Mouse (Mus musculus): Measurements from ENCODE around the gene Cenpp. TPM values are rescaled to one million over a fixed set of nuclear protein-coding genes. Genes with fewer than 3 reads are reported as not detected.
A peak's percentile ranks its signal among the peaks of the same experiment; 100 is the strongest.

Cenpp gene
- polyA plus RNA-seq, 1 experiment from 2014 or later, result 34.2 TPM

DNA sequence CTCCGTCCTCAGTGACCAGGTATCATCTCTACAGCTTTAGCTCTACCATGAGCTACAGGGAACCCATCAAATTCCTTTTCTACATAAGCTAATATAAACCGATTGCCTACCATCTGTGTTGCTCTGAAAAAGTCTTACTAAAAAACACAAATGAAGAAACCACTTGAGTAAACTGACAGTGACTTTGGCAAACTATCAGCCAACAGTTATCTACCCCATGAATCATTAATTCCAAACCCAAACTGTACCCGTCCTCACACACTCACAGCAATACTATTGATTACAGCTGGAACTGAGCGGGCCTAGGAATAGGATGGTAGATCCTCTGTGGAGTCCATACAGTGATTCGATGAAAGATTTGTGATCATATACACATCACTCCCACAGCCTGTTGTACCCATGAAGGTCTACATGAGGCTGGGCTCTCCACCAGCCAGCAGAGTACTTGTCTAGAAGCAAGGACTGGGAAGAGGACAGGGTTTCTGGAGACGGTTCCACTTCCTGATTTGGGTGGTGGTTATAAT lies 173.7 kb downstream of the Cenpp start:
- no peak overlapping the region for H3K27ac ChIP-seq (ENCODE audit: low read depth, low read length)
- H3K9me3 ChIP-seq (ENCODE audit: control insufficient read depth, low read length), result no peaks in the 10 kb centered on the region
- no peak for DNase-seq (ENCODE audit: low spot score)
- no peak overlapping the region for H3K9ac ChIP-seq (ENCODE audit: low read depth, low read length)
- ATAC-seq (ENCODE audit: low FRiP score), result no peak
- no peak overlapping the region for H3K4me2 ChIP-seq (replicated peaks; ENCODE audit: low read depth, low read length)
- 94% methylated on average over 6 of the region's 6 CpGs for WGBS
- no peaks in the 10 kb centered on the region for H3K4me1 ChIP-seq (replicated peaks; ENCODE audit: control insufficient read depth, insufficient read depth, low read length)
- H3K27me3 ChIP-seq (ENCODE audit: control insufficient read depth, insufficient read depth, low read length), result no peaks in the 10 kb centered on the region
- H3K4me3 ChIP-seq (ENCODE audit: low read depth, low read length), result no peak overlapping the region
- no peaks in the 10 kb centered on the region for H3K36me3 ChIP-seq (ENCODE audit: control insufficient read depth, insufficient read depth, low read length)

DNA sequence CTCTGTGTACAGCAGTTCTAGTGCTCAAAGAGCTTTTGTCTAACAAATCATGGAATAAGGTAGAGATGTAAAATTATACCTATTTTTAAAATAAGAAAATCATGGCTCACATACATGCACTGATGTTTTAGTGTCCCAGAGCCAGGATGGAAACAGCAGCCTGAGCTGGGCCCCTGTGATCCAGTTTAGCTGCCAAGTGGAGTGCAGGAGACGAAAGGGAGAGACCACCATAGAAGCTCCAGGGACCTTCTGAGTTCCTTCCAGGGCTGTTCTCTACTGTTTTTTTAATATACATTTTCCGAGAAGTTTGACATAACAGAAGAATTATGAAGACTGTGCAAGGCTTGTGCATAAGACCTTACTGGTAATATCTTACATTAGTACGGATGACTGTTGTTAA lies 174.7 kb downstream of the Cenpp start:
- H3K4me1 ChIP-seq (replicated peaks; ENCODE audit: control insufficient read depth, insufficient read depth, low read length), result no peaks in the 10 kb centered on the region
- no peaks in the 10 kb centered on the region for H3K27me3 ChIP-seq (ENCODE audit: control insufficient read depth, insufficient read depth, low read length)
- H3K27ac ChIP-seq (ENCODE audit: low read depth, low read length), result no peak overlapping the region
- H3K4me3 ChIP-seq (ENCODE audit: low read depth, low read length), result no peak overlapping the region
- DNase-seq (ENCODE audit: low spot score) (no peak), ATAC-seq (ENCODE audit: low FRiP score) (no peak)
- no peak overlapping the region for H3K4me2 ChIP-seq (replicated peaks; ENCODE audit: low read depth, low read length)
- H3K36me3 ChIP-seq (ENCODE audit: control insufficient read depth, insufficient read depth, low read length), result no peaks in the 10 kb centered on the region
- no peaks in the 10 kb centered on the region for H3K9me3 ChIP-seq (ENCODE audit: control insufficient read depth, low read length)
- H3K9ac ChIP-seq (ENCODE audit: low read depth, low read length), result no peak overlapping the region
- WGBS, result 86% methylated on average over 3 of the region's 3 CpGs

- Histone ChIP-seq H3K9ac (ENCODE audit: low read depth, low read length) (no peak overlapping the region), H3K36me3 (ENCODE audit: control insufficient read depth, insufficient read depth, low read length) (no peaks in the 10 kb centered on the region), H3K9me3 (ENCODE audit: control insufficient read depth, low read length) (no peaks in the 10 kb centered on the region), H3K4me3 (ENCODE audit: low read depth, low read length) (no peak overlapping the region), H3K27me3 (ENCODE audit: control insufficient read depth, insufficient read depth, low read length) (no peaks in the 10 kb centered on the region), H3K4me1 (replicated peaks; ENCODE audit: control insufficient read depth, insufficient read depth, low read length) (no peaks in the 10 kb centered on the region), H3K4me2 (replicated peaks; ENCODE audit: low read depth, low read length) (no peak overlapping the region), H3K27ac (ENCODE audit: low read depth, low read length) (no peak overlapping the region)
- 93% methylated on average over 6 of the region's 6 CpGs for WGBS
- no peak for DNase-seq (ENCODE audit: low spot score)
- no peak for ATAC-seq (ENCODE audit: low FRiP score)
Observed at GRCm38 (mm10) chr13:49472676-49473005, 179.9 kb downstream of the Cenpp start.

DNA sequence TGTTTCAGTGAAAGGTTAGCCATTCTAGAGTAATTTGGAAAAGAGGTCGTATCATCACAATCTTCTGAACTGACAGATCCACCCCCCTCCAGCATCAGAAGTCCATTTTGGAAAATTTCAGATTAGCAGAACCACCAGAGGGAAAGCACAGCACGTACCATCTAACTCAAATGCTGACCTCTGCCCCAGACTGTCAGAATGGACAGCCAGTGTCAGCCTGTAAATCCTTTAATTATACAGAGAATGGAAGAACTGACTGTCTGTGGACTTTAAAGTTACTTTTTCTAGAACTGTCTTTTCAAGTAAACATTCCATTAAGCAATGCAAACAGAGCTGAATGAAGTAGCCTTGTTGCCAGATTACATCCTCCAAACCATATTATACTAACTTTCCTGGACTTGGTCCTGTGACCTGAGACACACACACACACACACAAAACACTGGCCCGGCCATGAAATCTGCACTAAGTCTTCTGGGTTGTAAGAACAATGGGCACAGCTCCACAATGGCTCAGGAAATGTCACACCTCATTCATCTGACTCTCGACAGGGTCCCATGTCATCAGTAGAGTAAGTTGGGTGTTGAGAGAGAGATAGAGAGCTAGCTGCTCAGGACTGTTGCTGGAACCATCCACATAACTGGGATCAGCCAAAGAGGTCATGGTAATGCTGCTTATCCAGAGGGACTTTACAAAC lies 180.5 kb downstream of the Cenpp start:
- H3K27ac ChIP-seq (ENCODE audit: low read depth, low read length), result no peak overlapping the region
- no peak for ATAC-seq (ENCODE audit: low FRiP score)
- no peaks in the 10 kb centered on the region for H3K4me1 ChIP-seq (replicated peaks; ENCODE audit: control insufficient read depth, insufficient read depth, low read length)
- no peak overlapping the region for H3K4me2 ChIP-seq (replicated peaks; ENCODE audit: low read depth, low read length)
- WGBS, result 57% methylated on average over 4 of the region's 4 CpGs
- no peak overlapping the region for H3K4me3 ChIP-seq (ENCODE audit: low read depth, low read length)
- DNase-seq (ENCODE audit: low spot score), result no peak
- H3K9me3 ChIP-seq (ENCODE audit: control insufficient read depth, low read length), result no peaks in the 10 kb centered on the region
- no peak overlapping the region for H3K9ac ChIP-seq (ENCODE audit: low read depth, low read length)
- no peaks in the 10 kb centered on the region for H3K27me3 ChIP-seq (ENCODE audit: control insufficient read depth, insufficient read depth, low read length)
- no peaks in the 10 kb centered on the region for H3K36me3 ChIP-seq (ENCODE audit: control insufficient read depth, insufficient read depth, low read length)

DNA sequence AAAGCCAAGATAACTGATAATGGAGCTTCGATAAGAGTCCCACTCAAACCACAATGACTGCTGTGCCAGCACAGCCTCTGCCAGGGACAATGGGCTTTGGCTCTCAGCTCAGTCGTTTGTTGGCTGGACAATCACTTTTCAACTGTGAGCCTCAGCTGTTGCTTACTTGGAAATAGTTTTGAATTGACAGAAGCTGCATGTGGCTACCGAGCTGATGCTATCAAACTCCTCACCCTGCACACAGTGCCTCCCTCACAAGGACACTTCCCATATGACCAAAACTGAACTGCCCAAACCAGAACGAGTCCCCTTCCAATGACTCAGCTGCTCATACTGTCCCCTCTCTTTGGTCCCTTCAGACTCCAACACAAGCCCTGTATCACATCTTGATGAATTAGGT lies 181.8 kb downstream of the Cenpp start:
- H3K4me1 ChIP-seq (replicated peaks; ENCODE audit: control insufficient read depth, insufficient read depth, low read length), result no peaks in the 10 kb centered on the region
- no peaks in the 10 kb centered on the region for H3K36me3 ChIP-seq (ENCODE audit: control insufficient read depth, insufficient read depth, low read length)
- no peaks in the 10 kb centered on the region for H3K9me3 ChIP-seq (ENCODE audit: control insufficient read depth, low read length)
- no peak overlapping the region for H3K4me3 ChIP-seq (ENCODE audit: low read depth, low read length)
- no peaks in the 10 kb centered on the region for H3K27me3 ChIP-seq (ENCODE audit: control insufficient read depth, insufficient read depth, low read length)
- H3K4me2 ChIP-seq (replicated peaks; ENCODE audit: low read depth, low read length), result no peak overlapping the region
- 86% methylated on average over 4 of the region's 4 CpGs for WGBS
- H3K9ac ChIP-seq (ENCODE audit: low read depth, low read length), result no peak overlapping the region
- DNase-seq (ENCODE audit: low spot score) (no peak), ATAC-seq (ENCODE audit: low FRiP score) (no peak)
- no peak overlapping the region for H3K27ac ChIP-seq (ENCODE audit: low read depth, low read length)

- DNase-seq (ENCODE audit: low spot score), result no peak
- no peak overlapping the region for H3K4me2 ChIP-seq (replicated peaks; ENCODE audit: low read depth, low read length)
- H3K4me3 ChIP-seq (ENCODE audit: low read depth, low read length), result no peak overlapping the region
- H3K4me1 ChIP-seq (replicated peaks; ENCODE audit: control insufficient read depth, insufficient read depth, low read length), result no peaks in the 10 kb centered on the region
- no peaks in the 10 kb centered on the region for H3K9me3 ChIP-seq (ENCODE audit: control insufficient read depth, low read length)
- no peaks in the 10 kb centered on the region for H3K36me3 ChIP-seq (ENCODE audit: control insufficient read depth, insufficient read depth, low read length)
- H3K27me3 ChIP-seq (ENCODE audit: control insufficient read depth, insufficient read depth, low read length), result no peaks in the 10 kb centered on the region
- H3K27ac ChIP-seq (ENCODE audit: low read depth, low read length), result no peak overlapping the region
- H3K9ac ChIP-seq (ENCODE audit: low read depth, low read length), result no peak overlapping the region
- ATAC-seq (ENCODE audit: low FRiP score), result no peak
- 89% methylated on average over 4 of the region's 4 CpGs for WGBS
Observed at GRCm38 (mm10) chr13:49470319-49470718, 182.3 kb downstream of the Cenpp start.

DNA sequence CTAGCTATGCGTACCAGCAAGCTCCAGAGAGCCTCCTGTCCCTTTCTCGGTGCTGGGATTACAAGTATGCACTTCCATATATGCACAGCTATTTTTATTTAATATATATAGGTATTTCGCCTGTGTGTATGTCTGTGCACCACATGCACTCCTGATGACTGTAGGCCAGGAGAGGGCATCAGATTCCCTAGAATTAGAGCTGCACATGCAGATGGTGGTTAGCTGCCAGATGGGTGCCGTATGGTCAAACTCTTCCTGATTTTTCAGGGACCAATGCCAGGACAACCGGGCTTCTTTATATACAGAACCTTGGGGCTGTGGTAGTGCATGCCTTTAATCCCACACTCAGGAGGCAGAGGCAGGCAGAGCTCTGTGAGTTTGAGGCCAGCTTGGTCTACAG lies 183.6 kb downstream of the Cenpp start:
- Histone ChIP-seq H3K36me3 (ENCODE audit: control insufficient read depth, insufficient read depth, low read length) (no peaks in the 10 kb centered on the region), H3K4me1 (replicated peaks; ENCODE audit: control insufficient read depth, insufficient read depth, low read length) (no peaks in the 10 kb centered on the region), H3K9ac (ENCODE audit: low read depth, low read length) (no peak overlapping the region), H3K27ac (ENCODE audit: low read depth, low read length) (no peak overlapping the region), H3K9me3 (ENCODE audit: control insufficient read depth, low read length) (no peaks in the 10 kb centered on the region), H3K27me3 (ENCODE audit: control insufficient read depth, insufficient read depth, low read length) (no peaks in the 10 kb centered on the region), H3K4me2 (replicated peaks; ENCODE audit: low read depth, low read length) (no peak overlapping the region), H3K4me3 (ENCODE audit: low read depth, low read length) (no peak overlapping the region)
- DNase-seq (ENCODE audit: low spot score) (no peak), ATAC-seq (ENCODE audit: low FRiP score) (no peak)
- WGBS, result 91% methylated on average over 5 of the region's 5 CpGs

GRCm38 (mm10) chr13:49467585-49467984 lies 185.0 kb downstream of the Cenpp start:
- DNase-seq (ENCODE audit: low spot score) (peak; percentile 3), ATAC-seq (ENCODE audit: low FRiP score) (no peak)
- no peak overlapping the region for H3K4me3 ChIP-seq (ENCODE audit: low read depth, low read length)
- no peaks in the 10 kb centered on the region for H3K27me3 ChIP-seq (ENCODE audit: control insufficient read depth, insufficient read depth, low read length)
- H3K27ac ChIP-seq (ENCODE audit: low read depth, low read length), result no peak overlapping the region
- no peaks in the 10 kb centered on the region for H3K36me3 ChIP-seq (ENCODE audit: control insufficient read depth, insufficient read depth, low read length)
- no peak overlapping the region for H3K4me2 ChIP-seq (replicated peaks; ENCODE audit: low read depth, low read length)
- no peaks in the 10 kb centered on the region for H3K9me3 ChIP-seq (ENCODE audit: control insufficient read depth, low read length)
- 58% methylated on average over 2 of the region's 2 CpGs for WGBS
- H3K4me1 ChIP-seq (replicated peaks; ENCODE audit: control insufficient read depth, insufficient read depth, low read length), result no peaks in the 10 kb centered on the region
- no peak overlapping the region for H3K9ac ChIP-seq (ENCODE audit: low read depth, low read length)

- Histone ChIP-seq H3K9ac (ENCODE audit: low read depth, low read length) (no peak overlapping the region), H3K4me1 (replicated peaks; ENCODE audit: control insufficient read depth, insufficient read depth, low read length) (no peaks in the 10 kb centered on the region), H3K9me3 (ENCODE audit: control insufficient read depth, low read length) (no peaks in the 10 kb centered on the region), H3K36me3 (ENCODE audit: control insufficient read depth, insufficient read depth, low read length) (no peaks in the 10 kb centered on the region), H3K27ac (ENCODE audit: low read depth, low read length) (no peak overlapping the region), H3K4me2 (replicated peaks; ENCODE audit: low read depth, low read length) (no peak overlapping the region), H3K27me3 (ENCODE audit: control insufficient read depth, insufficient read depth, low read length) (no peaks in the 10 kb centered on the region), H3K4me3 (ENCODE audit: low read depth, low read length) (no peak overlapping the region)
- WGBS, result 72% methylated on average over 11 of the region's 11 CpGs
- ATAC-seq (ENCODE audit: low FRiP score) (no peak), DNase-seq (ENCODE audit: low spot score) (peak; percentile 21)
Observed at GRCm38 (mm10) chr13:49466393-49467075, 186.1 kb downstream of the Cenpp start.
